Mouse (Mus musculus): ENCODE results near the gene Tollip.

The Tollip gene

DNA sequence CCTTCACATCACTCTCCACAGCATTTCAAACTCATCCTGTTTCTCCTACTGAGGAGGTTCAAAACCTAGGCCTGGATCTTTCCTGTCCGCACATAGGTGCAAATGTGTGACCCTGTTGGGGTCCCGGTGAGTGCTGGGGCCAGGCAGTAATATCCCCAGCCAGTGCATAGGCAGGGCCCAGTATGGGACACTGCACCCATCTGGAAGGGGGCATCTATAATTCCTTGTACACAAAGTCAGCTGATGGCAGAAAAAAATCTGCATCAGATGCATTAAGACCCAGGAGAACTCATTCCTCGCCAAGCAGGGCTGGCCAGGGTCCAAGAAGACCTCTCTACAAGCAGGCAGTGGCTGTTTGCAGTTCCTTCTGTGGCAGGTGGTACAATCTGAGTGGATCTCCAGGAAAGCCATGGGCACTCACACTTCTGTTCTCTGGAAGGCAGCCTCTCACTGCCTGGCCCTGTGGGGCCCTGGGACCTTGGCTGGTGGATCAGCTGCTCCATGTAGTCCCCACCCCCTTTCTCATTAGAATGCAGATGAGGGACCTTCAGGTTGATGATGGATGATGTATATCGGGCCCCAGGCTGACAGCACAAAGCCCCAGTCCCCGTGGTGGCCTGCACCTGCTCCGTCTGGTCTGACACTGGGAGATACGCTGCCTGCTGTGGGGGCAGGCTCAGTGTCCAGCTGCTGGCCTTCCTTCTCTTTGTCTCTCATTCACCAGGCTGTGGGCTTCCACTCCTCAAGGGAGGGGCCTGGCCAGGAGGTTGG lies 16.0 kb upstream of the Tollip start:
- peak; percentile 39 for DNase-seq (ENCODE audit: low read depth, low spot score)

DNA sequence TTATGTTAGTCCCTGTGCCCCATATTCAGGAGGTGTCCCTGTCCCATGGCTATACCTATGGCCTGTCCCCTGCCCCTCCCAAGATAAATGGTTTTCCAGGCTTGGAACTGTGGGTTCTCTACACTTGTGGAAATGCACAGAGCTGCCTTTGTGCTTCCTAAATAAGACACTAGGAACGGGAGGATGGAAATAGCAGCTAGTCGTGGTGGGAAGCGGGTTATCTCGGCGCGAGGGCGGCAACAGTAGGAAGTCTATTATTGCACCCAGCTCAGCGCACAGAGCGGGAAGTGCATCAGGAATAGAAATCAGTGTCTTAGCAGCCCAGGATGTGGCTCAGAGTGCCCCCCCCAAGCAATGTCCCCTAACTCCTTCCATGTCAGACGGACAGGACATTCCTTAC lies 10.3 kb upstream of the Tollip start:
- DNase-seq (ENCODE audit: low read depth, low spot score) = no peak

GRCm38 (mm10) chr7:141924917-141925316 lies 6.6 kb upstream of the Tollip start:
- peak; percentile 83 for DNase-seq (ENCODE audit: low read depth, low spot score)

GRCm38 (mm10) chr7:141924121-141924520 lies 5.8 kb upstream of the Tollip start:
- peak; percentile 33 for DNase-seq (ENCODE audit: low read depth, low spot score)

DNA sequence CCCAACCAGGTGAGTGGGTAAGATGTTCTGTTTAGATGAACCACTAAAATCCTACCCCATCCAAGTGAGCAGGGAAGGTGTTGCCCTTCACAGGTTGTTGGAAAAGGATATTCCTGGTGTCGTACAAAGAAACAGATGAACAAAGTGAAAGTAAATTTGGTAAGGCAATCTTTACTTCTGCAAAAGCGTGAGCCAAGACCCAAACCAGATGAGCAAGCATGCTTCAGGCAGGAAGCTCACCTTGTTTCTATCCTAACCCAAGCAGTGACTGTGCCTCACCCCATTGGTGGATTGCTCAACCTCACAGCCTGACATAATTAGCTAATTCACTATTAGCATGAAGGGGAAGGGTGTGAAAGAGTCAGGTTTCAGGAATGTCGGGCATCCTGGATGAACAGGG lies 7.0 kb downstream of the Tollip start:
- DNase-seq (ENCODE audit: low read depth, low spot score) = peak; percentile 19

- no peak for DNase-seq (ENCODE audit: low read depth, low spot score)
These were observed 9.7 kb downstream of the Tollip start for GRCm38 (mm10) chr7:141908591-141908990.

GRCm38 (mm10) chr7:141902791-141903190 lies 15.5 kb downstream of the Tollip start:
- peak; percentile 19 for DNase-seq (ENCODE audit: low read depth, low spot score)

DNA sequence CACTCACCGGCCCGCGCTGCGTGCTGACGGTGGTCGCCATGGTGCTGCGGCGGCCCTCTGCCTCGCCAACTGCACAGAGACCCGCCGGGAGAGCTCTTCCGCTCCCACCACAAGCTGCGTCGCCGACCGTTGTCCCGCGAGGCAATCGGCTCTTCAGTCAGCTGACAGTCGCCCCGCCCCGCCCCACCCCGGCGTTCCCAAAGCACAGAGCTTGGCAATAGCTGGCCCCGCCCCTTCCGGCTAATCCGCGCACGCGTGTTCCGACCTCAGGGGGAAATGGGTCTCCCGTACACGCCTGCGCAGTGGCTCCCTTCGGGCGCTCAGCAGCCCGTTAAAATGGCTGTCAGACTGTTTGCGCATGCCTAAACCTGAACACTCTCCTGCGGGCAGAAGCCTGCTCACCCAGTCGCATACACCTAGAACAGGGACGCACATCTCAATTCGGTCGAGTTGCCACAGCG lies 16.0 kb downstream of the Tollip start:
- peak; percentile 100 for DNase-seq (ENCODE audit: low read depth, low spot score)

- DNase-seq (ENCODE audit: low read depth, low spot score) = no peak
These were observed 16.5 kb downstream of the Tollip start for GRCm38 (mm10) chr7:141901825-141902224.

- DNase-seq (ENCODE audit: low read depth, low spot score) = no peak
These were observed 26.2 kb downstream of the Tollip start for GRCm38 (mm10) chr7:141892151-141892550.

DNA sequence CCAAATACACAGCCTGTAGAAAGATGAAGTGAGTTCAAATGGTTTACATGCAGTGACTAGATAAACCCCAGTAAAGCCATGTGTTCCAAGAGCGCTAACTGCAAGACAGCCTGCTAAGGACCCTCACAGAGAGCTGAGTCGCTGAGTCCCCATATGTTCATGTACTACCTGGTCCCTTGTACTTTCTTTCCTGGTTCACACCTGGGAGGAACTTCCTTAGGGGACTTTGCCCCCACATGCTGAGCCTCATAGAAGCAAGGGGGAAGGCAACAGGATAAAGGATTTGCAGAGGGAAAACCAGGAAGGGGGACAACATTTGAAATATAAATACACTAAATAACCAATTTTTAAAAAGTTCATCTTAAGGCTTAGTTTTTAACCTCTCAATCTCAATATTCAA lies 39.5 kb downstream of the Tollip start:
- DNase-seq (ENCODE audit: low read depth, low spot score) = no peak

DNA sequence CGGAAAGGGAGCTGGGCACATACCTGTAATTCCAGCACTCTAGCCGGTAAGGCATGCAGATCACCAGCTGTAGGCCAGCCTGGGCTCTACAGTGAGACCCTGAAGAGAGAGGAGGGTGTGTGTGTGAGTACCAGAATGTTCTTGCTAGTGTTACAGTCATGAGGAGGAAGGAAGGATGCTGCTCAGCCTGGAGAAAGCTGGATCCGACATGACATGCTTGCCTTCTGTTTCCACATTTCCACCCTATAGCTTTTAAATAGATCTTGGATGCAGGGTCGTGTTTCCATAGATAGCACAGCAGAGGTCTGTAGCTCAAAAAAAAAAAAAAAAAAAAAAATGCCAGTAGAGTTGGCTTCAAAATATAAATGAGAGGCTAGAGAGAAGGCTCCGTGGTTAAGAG lies 43.4 kb downstream of the Tollip start:
- no peak for DNase-seq (ENCODE audit: low read depth, low spot score)

- peak; percentile 10 for DNase-seq (ENCODE audit: low read depth, low spot score)
These were observed 47.8 kb downstream of the Tollip start for GRCm38 (mm10) chr7:141870553-141870952.

DNA sequence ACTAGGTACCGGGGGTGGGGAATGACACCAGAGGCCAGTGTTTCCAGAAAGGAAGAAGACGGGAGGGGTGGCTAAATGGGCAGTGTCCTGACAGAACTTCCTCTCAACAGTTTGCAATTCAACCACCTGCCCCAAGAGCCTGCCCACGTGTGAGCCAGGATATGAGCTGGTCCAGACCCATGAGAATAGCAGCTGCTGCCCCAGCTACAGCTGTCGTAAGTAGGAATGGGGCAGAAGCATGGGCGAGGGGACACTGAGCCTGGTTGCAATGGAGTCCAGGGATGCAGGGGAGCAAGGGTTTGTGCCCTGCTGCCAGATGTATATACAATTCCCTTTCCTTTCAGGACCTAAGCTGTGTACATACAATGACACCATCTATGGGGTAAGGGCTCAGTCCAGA lies 48.7 kb downstream of the Tollip start:
- DNase-seq (ENCODE audit: low read depth, low spot score) = no peak

DNA sequence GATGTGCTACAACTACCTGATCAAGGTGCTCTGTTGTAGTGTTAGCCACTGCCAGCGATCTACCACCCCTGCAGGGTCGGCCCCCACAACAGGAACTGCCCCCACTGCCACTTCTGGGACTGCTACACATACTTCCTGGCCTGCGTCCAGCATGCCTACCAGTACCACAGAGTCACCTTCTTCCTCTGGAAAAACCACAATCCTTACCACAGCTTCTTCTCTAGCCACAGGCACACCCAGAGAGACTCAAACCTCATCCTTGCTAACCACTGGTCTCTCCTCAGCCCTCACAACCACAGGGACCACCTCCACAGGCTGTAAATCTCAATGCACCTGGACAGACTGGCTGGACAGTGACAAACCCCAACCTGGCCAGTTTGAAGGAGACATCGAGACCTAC lies 57.3 kb downstream of the Tollip start:
- DNase-seq (ENCODE audit: low read depth, low spot score) = no peak

DNA sequence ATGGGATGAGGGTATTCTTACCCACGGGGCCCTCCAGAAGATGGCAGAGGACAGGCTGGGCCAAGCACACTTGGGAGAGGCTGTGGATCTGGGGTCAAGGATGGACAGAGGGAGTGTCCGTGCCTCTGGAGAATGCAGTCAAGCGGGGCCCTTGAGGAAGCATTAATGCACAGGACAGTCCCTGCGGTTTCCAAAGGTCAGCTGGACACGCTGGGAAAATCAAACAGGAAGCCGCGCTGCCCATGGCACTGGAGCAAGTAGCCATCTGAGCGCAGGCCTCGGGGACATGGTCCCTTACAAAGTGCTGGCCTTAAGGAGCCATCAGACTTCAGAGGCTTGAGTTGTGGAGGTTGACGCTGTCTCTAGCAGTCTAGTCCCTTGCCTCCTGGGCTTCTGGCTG lies 78.0 kb downstream of the Tollip start:
- DNase-seq (ENCODE audit: low read depth, low spot score) = no peak

DNA sequence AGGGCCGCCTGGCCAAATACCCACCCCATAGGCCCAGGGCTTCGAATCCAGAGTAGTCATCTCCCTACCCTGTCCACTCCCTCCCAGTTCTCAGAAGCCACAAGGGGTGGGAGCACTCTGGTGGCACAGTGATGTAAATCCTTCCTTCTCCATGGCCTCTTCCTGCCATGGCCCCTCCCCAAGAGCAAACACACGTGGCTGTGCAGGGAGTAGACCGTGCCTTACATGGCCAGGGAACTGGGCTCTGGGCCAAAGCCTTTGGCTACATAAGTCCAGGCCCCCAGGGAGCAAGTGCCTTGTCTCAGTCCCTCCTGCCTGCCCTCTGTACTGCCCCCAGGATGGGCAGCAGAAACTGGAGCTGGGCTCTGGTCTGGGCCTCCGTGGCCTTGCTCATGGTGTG lies 79.5 kb downstream of the Tollip start, which contains the start of gene Muc5b:
TSS of gene Muc5b (plus strand) at position 292 of the 400 bp plus-strand sequence.
- no peak for DNase-seq (ENCODE audit: low read depth, low spot score)

DNA sequence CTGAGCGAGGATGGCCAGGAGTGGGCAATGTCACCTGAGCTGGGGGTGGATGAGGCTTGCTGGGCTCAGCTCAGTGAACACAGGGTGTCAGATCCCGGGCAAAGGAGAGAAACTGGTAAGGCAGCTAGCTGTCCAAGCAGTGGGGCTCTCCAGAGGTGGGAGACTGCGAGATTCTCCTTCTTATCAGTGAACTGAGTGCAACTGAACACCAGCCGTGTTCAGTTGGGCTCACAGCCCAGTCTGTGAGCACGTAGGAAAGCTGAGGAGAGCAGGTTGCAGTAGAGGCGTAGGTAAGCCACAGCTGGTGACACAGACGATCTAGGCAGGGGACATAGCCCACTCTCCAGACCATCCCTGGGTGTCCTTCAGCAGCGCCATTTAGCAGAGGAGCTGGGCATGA lies 81.9 kb downstream of the Tollip start:
- no peak for DNase-seq (ENCODE audit: low read depth, low spot score)

- no peak for DNase-seq (ENCODE audit: low read depth, low spot score)
These were observed 82.4 kb downstream of the Tollip start for GRCm38 (mm10) chr7:141835941-141836340.

Data from ZHBTc4 (cell line).